Mouse (Mus musculus) urinary bladder, postnatal 25 days (tissue): ENCODE data around the gene Tprkb.
"Not testable (repeated sequence)": the region's sequence is repeated elsewhere in the genome, so short reads cannot be mapped to it uniquely, and the experiment has no call there.

Experiments used
- DNase-seq: peaks from one replicate; pipeline ENCODE4 v3.0.0; 2022; ENCODE audit warnings: low spot score

Tprkb gene

GRCm38 (mm10) chr6:85911587-85911986, at the start of gene Tprkb:
Gene Tprkb, plus strand, starts transcription at chr6:85911865.
- DNase-seq: no peak

GRCm38 (mm10) chr6:85862565-85862964, 49.1 kb upstream of the Tprkb start:
- DNase-seq: no peak

- no peak for DNase-seq
These were observed 48.5 kb upstream of the Tprkb start for GRCm38 (mm10) chr6:85863136-85863535.

- DNase-seq: no peak
These were observed 47.8 kb upstream of the Tprkb start for GRCm38 (mm10) chr6:85863840-85864239.

- DNase-seq: not testable (repeated sequence)
These were observed 46.6 kb upstream of the Tprkb start for GRCm38 (mm10) chr6:85864900-85865639.

- not testable (repeated sequence) for DNase-seq
These were observed 45.5 kb upstream of the Tprkb start for GRCm38 (mm10) chr6:85866166-85866565.

GRCm38 (mm10) chr6:85866995-85867394, 44.7 kb upstream of the Tprkb start:
- DNase-seq: not testable (repeated sequence)

GRCm38 (mm10) chr6:85867726-85868690, 43.7 kb upstream of the Tprkb start:
- DNase-seq: no peak

GRCm38 (mm10) chr6:85869006-85869405, 42.7 kb upstream of the Tprkb start, which contains the start of gene Nat8f2:
Gene Nat8f2, minus strand, starts transcription at chr6:85869158.
- not testable (repeated sequence) for DNase-seq

GRCm38 (mm10) chr6:85883246-85883645, 28.4 kb upstream of the Tprkb start:
- not testable (repeated sequence) for DNase-seq

- no peak for DNase-seq
These were observed 27.4 kb upstream of the Tprkb start for GRCm38 (mm10) chr6:85884311-85884710.

- DNase-seq: no peak
These were observed 22.7 kb upstream of the Tprkb start for GRCm38 (mm10) chr6:85888961-85889360.

- DNase-seq: not testable (repeated sequence)
These were observed 16.5 kb upstream of the Tprkb start for GRCm38 (mm10) chr6:85895061-85895648.

GRCm38 (mm10) chr6:85898596-85899475, 12.8 kb upstream of the Tprkb start:
- DNase-seq: not testable (repeated sequence)

- no peak for DNase-seq
These were observed 9.4 kb upstream of the Tprkb start for GRCm38 (mm10) chr6:85902303-85902702.

GRCm38 (mm10) chr6:85904642-85905061, 7.0 kb upstream of the Tprkb start, which contains the start of gene Nat8f4:
Gene Nat8f4, minus strand, starts transcription at chr6:85904884.
- peak; percentile 72 for DNase-seq

GRCm38 (mm10) chr6:85906911-85907351, 4.7 kb upstream of the Tprkb start:
- DNase-seq: not testable (repeated sequence)

GRCm38 (mm10) chr6:85908341-85908740, 3.3 kb upstream of the Tprkb start:
- DNase-seq: no peak

GRCm38 (mm10) chr6:85909704-85910103, 2.0 kb upstream of the Tprkb start:
- no peak for DNase-seq

- DNase-seq: no peak
These were observed 3.5 kb downstream of the Tprkb start for GRCm38 (mm10) chr6:85915141-85915538.
